Mouse (Mus musculus) CH12.LX (cell line): ENCODE results near the gene Fads3. TPM values are rescaled to one million over a fixed set of nuclear protein-coding genes. Genes with fewer than 3 reads are reported as not detected.

Experiments used
- DNase-seq: peaks from one replicate; pipeline ENCODE4 v3.0.0-alpha.2; 2013; ENCODE audit errors: extremely low read depth
- H3K27ac ChIP-seq: 2 replicates; pipeline ENCODE4 v1.5.1; 2012; ENCODE audit warnings: low read depth, mild to moderate bottlenecking, control low read depth, moderate library complexity; ENCODE audit not compliant: insufficient read depth
- H3K27me3 ChIP-seq: replicated peaks from 2 replicates; pipeline ENCODE3; 2012; ENCODE audit warnings: inconsistent platforms
- H3K36me3 ChIP-seq, 2 experiments: replicated peaks in 1 of 2; 2 replicates each; pipeline versions ENCODE3 to v1.6.1; 2012; ENCODE audit warnings: inconsistent platforms in 1 of 2, low read length in 1 of 2, mild to moderate bottlenecking in 1 of 2, mixed read lengths in 1 of 2, moderate library complexity in 1 of 2; ENCODE audit not compliant: control insufficient read depth in 1 of 2, insufficient read depth in 1 of 2
- H3K4me1 ChIP-seq, 2 experiments: 2 replicates each; pipeline ENCODE4 v1.6.1; 2012; ENCODE audit warnings: inconsistent platforms in 1 of 2, moderate library complexity in 1 of 2; ENCODE audit not compliant: insufficient read depth in 2 of 2, control insufficient read depth in 1 of 2
- H3K4me2 ChIP-seq: 2 replicates; pipeline ENCODE4 v1.6.1; 2012; ENCODE audit warnings: low read depth, mild to moderate bottlenecking, control low read depth; ENCODE audit not compliant: poor library complexity, insufficient read depth, severe bottlenecking
- H3K4me3 ChIP-seq, 3 experiments: fragments of 150-350 bp in 1 of 3; sonication (generic) in 1 of 3; replicated peaks in 1 of 3; 2 replicates each; pipeline versions ENCODE3 to v1.5.1; 2011 to 2012; ENCODE audit warnings: low read depth in 2 of 3, low read length in 2 of 3, mild to moderate bottlenecking in 2 of 3, moderate library complexity in 2 of 3, control low read depth in 1 of 3, improper control_type of control experiment in 1 of 3, inconsistent platforms in 1 of 3, mixed read lengths in 1 of 3; ENCODE audit not compliant: poor library complexity in 1 of 3
- H3K79me2 ChIP-seq: replicated peaks from 2 replicates; pipeline ENCODE4 v1.6.1; 2012; ENCODE audit warnings: mild to moderate bottlenecking, moderate library complexity; ENCODE audit not compliant: control insufficient read depth, poor library complexity, insufficient read depth, severe bottlenecking; ENCODE audit errors: extremely low read depth
- H3K9ac ChIP-seq: 2 replicates; pipeline ENCODE4 v1.6.1; 2012; ENCODE audit warnings: low read depth, mild to moderate bottlenecking, control low read depth, moderate library complexity; ENCODE audit not compliant: insufficient read depth
- H3K9me3 ChIP-seq: replicated peaks from 2 replicates; pipeline ENCODE3; 2012; ENCODE audit warnings: low read length, inconsistent platforms, mixed read lengths
- BHLHE40 ChIP-seq: IDR thresholded peaks from 2 replicates; pipeline ENCODE4 v1.6.1; 2011; ENCODE audit warnings: mild to moderate bottlenecking, low read depth, low read length, improper control_type of control experiment
- CHD2 ChIP-seq: IDR thresholded peaks from 2 replicates; pipeline ENCODE4 v1.6.1; 2011; ENCODE audit warnings: low read length, improper control_type of control experiment
- E2F4 ChIP-seq: IDR thresholded peaks from 2 replicates; pipeline ENCODE4 v1.6.1; 2011; ENCODE audit warnings: low read depth, low read length, improper control_type of control experiment; ENCODE audit not compliant: insufficient replicate concordance
- ELF1 ChIP-seq: IDR thresholded peaks from 2 replicates; pipeline ENCODE4 v1.6.1; 2014; ENCODE audit warnings: low read depth, mild to moderate bottlenecking, inconsistent platforms, low read length, improper control_type of control experiment
- ETS1 ChIP-seq: conservative IDR thresholded peaks from 2 replicates; pipeline ENCODE4 v1.6.1; 2012; ENCODE audit warnings: low read depth, mild to moderate bottlenecking, inconsistent platforms, low read length, improper control_type of control experiment, moderate library complexity
- GABPA ChIP-seq: IDR thresholded peaks from 2 replicates; pipeline ENCODE4 v1.6.1; 2012; ENCODE audit warnings: low read depth, low read length, improper control_type of control experiment, inconsistent platforms; ENCODE audit not compliant: insufficient replicate concordance
- HCFC1 ChIP-seq: IDR thresholded peaks from 2 replicates; pipeline ENCODE4 v1.6.1; 2012; ENCODE audit warnings: low read depth, mild to moderate bottlenecking, inconsistent platforms, low read length, improper control_type of control experiment
- JUND ChIP-seq: conservative IDR thresholded peaks from 2 replicates; pipeline ENCODE4 v1.6.1; 2011; ENCODE audit warnings: low read depth, low read length, improper control_type of control experiment
- MEF2A ChIP-seq: IDR thresholded peaks from 2 replicates; pipeline ENCODE4 v1.6.1; 2014; ENCODE audit warnings: low read depth, mild to moderate bottlenecking, inconsistent platforms, low read length, improper control_type of control experiment, borderline replicate concordance
- MXI1 ChIP-seq: IDR thresholded peaks from 2 replicates; pipeline ENCODE4 v1.6.1; 2011; ENCODE audit warnings: mild to moderate bottlenecking, low read depth, low read length, improper control_type of control experiment
- PAX5 ChIP-seq: IDR thresholded peaks from 2 replicates; pipeline ENCODE4 v1.6.1; 2012; ENCODE audit warnings: low read length, inconsistent platforms, mixed read lengths
- POLR2A ChIP-seq: IDR thresholded peaks from 2 replicates; pipeline ENCODE4 v1.6.1; 2011; ENCODE audit warnings: low read depth, mild to moderate bottlenecking, improper control_type of control experiment, low read length
- TBP ChIP-seq: conservative IDR thresholded peaks from 2 replicates; pipeline ENCODE4 v1.6.1; 2011; ENCODE audit warnings: low read depth, low read length, improper control_type of control experiment
- UBTF ChIP-seq: IDR thresholded peaks from 2 replicates; pipeline ENCODE4 v1.6.1; 2012; ENCODE audit warnings: low read depth, mild to moderate bottlenecking, inconsistent platforms, low read length, improper control_type of control experiment, moderate library complexity
- USF2 ChIP-seq: conservative IDR thresholded peaks from 2 replicates; pipeline ENCODE4 v1.6.1; 2011; ENCODE audit warnings: low read depth, low read length, improper control_type of control experiment
- ZKSCAN1 ChIP-seq: IDR thresholded peaks from 2 replicates; pipeline ENCODE4 v1.6.1; 2012; ENCODE audit warnings: low read depth, inconsistent platforms, low read length, improper control_type of control experiment, borderline replicate concordance
- ZMIZ1 ChIP-seq: IDR thresholded peaks from 2 replicates; pipeline ENCODE4 v1.6.1; 2012; ENCODE audit warnings: low read depth, mild to moderate bottlenecking, inconsistent platforms, low read length, improper control_type of control experiment
- ZNF384 ChIP-seq: IDR thresholded peaks from 2 replicates; pipeline ENCODE4 v1.6.1; 2012; ENCODE audit warnings: low read depth, low read length, improper control_type of control experiment, inconsistent platforms
- dilution Hi-C: fragments of 300-500 bp; cut with MboI; formaldehyde crosslinking; loops from 2 replicates; pipeline ENCODE4 v1.14.3; 2020; ENCODE audit warnings: low sequenced_read_pairs; ENCODE audit not compliant: extremely low pct_unique_long_range_greater_than_20kb, extremely low pct_ligation_motif_present
- in situ Hi-C: fragments of 300-500 bp; cut with MboI; formaldehyde crosslinking; loops from 3 replicates; pipeline ENCODE4 v1.14.3; 2019; ENCODE audit warnings: low sequenced_read_pairs, low pct_ligation_motif_present, low pct_unique_long_range_greater_than_20kb, mixed read lengths
- polyA plus RNA-seq: library from polyadenylated mRNA; unstranded; fragments of >175 nt; gene quantifications from 2 replicates; pipeline ENCODE4 v1.2.1, GENCODE M21; 2012; ENCODE audit warnings: low read depth; ENCODE audit not compliant: insufficient read length
- total RNA-seq, 2 experiments: library from RNA; depleted of rRNA; stranded (reverse); fragments of 300-350 nt in 1 of 2; fragments of >200 nt in 1 of 2; gene quantifications; 2 replicates each; pipeline ENCODE4 v1.2.3; 2012 to 2014

Fads3 gene
- total and polyA plus RNA-seq, 3 experiments, result 0.29 to 1.1 TPM; not detected in 1

- dilution Hi-C loops, result no loop called here
Observed at GRCm38 (mm10) chr19:10011408-10011807, 30.0 kb upstream of the Fads3 start.

GRCm38 (mm10) chr19:10012827-10013278 lies 28.5 kb upstream of the Fads3 start:
- no peak overlapping the region for H3K4me3 ChIP-seq
- in situ Hi-C loops, result no loop called here
- H3K27me3 ChIP-seq, result peaks cover 39% of the 10 kb centered on the region
- peaks cover 0 to 1% of the 10 kb centered on the region in 2 experiments; a peak in 2 of 4 replicates for H3K4me1 ChIP-seq
- H3K9me3 ChIP-seq, result no peaks in the 10 kb centered on the region
- H3K27ac ChIP-seq, result no peak overlapping the region
- TF ChIP-seq ETS1 (no peak), HCFC1 (no peak), ZMIZ1 (no peak), GABPA (no peak), E2F4 (no peak), BHLHE40 (no peak), USF2 (no peak), JUND (no peak), TBP (no peak), ELF1 (no peak), MEF2A (no peak), ZKSCAN1 (no peak)
- H3K79me2 ChIP-seq, result no peaks in the 10 kb centered on the region
- H3K4me2 ChIP-seq, result no peak overlapping the region
- no peaks in the 10 kb centered on the region for H3K36me3 ChIP-seq
- DNase-seq, result no peak
- H3K9ac ChIP-seq, result no peak overlapping the region
- dilution Hi-C loops, result no loop called here

More at GRCm38 (mm10) chr19:10011408-10011807, 30.0 kb upstream of the Fads3 start:
- in situ Hi-C loops, result no loop called here
- Histone ChIP-seq H3K36me3 (no peaks in the 10 kb centered on the region), H3K27me3 (peaks cover 27% of the 10 kb centered on the region), H3K4me3 (no peak overlapping the region), H3K27ac (no peak overlapping the region), H3K79me2 (no peaks in the 10 kb centered on the region), H3K9me3 (no peaks in the 10 kb centered on the region), H3K4me1 (no peaks in the 10 kb centered on the region), H3K9ac (no peak overlapping the region), H3K4me2 (no peak overlapping the region)
- no peak for DNase-seq
- no peak for TF ChIP-seq TBP
- no peak for TF ChIP-seq MXI1
- TF ChIP-seq USF2, result no peak
- TF ChIP-seq CHD2, result no peak
- TF ChIP-seq HCFC1, result no peak
- no peak for TF ChIP-seq UBTF
- no peak for TF ChIP-seq E2F4
- TF ChIP-seq ZNF384, result no peak
- no peak for TF ChIP-seq POLR2A
- no peak for TF ChIP-seq GABPA
- no peak for TF ChIP-seq PAX5
- TF ChIP-seq, all 38 proteins: peak for 0
